Mouse (Mus musculus) stomach, embryonic 16.5 days (tissue): ENCODE results near the gene Rpl11. TPM values are rescaled to one million over a fixed set of nuclear protein-coding genes. Genes with fewer than 3 reads are reported as not detected.

Source experiments
- ATAC-seq: fragments of 200-750 bp; cut with Nextera tagmentation; 2 replicates; pipeline ENCODE4 v1.8.0; 2017; ENCODE audit warnings: moderate number of reproducible peaks, moderate TSS enrichment; ENCODE audit not compliant: insufficient read depth, low FRiP score
- H3K27ac ChIP-seq: fragments of 300-500 bp; sonication (generic); 2 replicates; pipeline ENCODE4 v1.5.1; 2014; ENCODE audit warnings: low read length
- H3K27me3 ChIP-seq: fragments of 300-500 bp; sonication (generic); 2 replicates; pipeline ENCODE4 v1.6.1; 2014; ENCODE audit warnings: low read length, control low read depth, mixed read lengths; ENCODE audit not compliant: control insufficient read depth, insufficient read depth
- H3K36me3 ChIP-seq: fragments of 300-500 bp; sonication (generic); 2 replicates; pipeline ENCODE4 v1.6.1; 2014; ENCODE audit warnings: low read length; ENCODE audit not compliant: control insufficient read depth, insufficient read depth
- H3K4me1 ChIP-seq: fragments of 300-500 bp; sonication (generic); 2 replicates; pipeline ENCODE4 v1.6.1; 2014; ENCODE audit warnings: low read length, control low read depth, mixed read lengths; ENCODE audit not compliant: control insufficient read depth, insufficient read depth
- H3K4me2 ChIP-seq: fragments of 300-500 bp; sonication (generic); 2 replicates; pipeline ENCODE4 v1.6.1; 2014; ENCODE audit warnings: low read depth, low read length, mixed read lengths
- H3K4me3 ChIP-seq: fragments of 300-500 bp; sonication (generic); replicated peaks from 2 replicates; pipeline ENCODE4 v1.5.1; 2014; ENCODE audit warnings: mild to moderate bottlenecking, low read length
- H3K9ac ChIP-seq: fragments of 300-500 bp; sonication (generic); 2 replicates; pipeline ENCODE4 v1.6.1; 2014; ENCODE audit warnings: low read length
- H3K9me3 ChIP-seq: fragments of 300-500 bp; sonication (generic); replicated peaks from 2 replicates; pipeline ENCODE4 v1.6.1; 2016; ENCODE audit warnings: low read length, control low read depth; ENCODE audit not compliant: control insufficient read depth
- WGBS: fragments of 180-500 bp; shearing (Covaris S2); extraction: QIAGEN DNeasy Blood & Tissue Kit; methylation state at CpG from one replicate; pipeline ENCODE4 v1.1.7; 2014; 5-methylcytosine and 5-hydroxymethylcytosine counted together
- polyA plus RNA-seq: library from polyadenylated mRNA; unstranded; fragments of >200 nt; fragmentation: Nextera tagmentation; extraction: Ambion mirVana; gene quantifications from 2 replicates; pipeline ENCODE4 v1.2.1, GENCODE M21; 2015

Gene Rpl11
- polyA plus RNA-seq, 1 experiment from 2014 or later: 411 TPM

GRCm38 (mm10) chr4:136091346-136091745 lies 38.1 kb upstream of the Rpl11 start:
- Histone ChIP-seq H3K9me3 (peaks cover 3% of the 10 kb centered on the region; the same call in 1 of the 2 replicates), H3K27me3 (no peaks in the 10 kb centered on the region), H3K4me2 (no peak overlapping the region), H3K9ac (no peak overlapping the region), H3K4me3 (no peak overlapping the region), H3K27ac (no peak overlapping the region), H3K4me1 (peaks cover 4% of the 10 kb centered on the region; the same call in 1 of the 2 replicates), H3K36me3 (no peaks in the 10 kb centered on the region)
- WGBS: 96% methylated on average over 4 of the region's 4 CpGs
- no peak for ATAC-seq

- ATAC-seq: peak; percentile 47; the same call in 1 of the 2 replicates
- Histone ChIP-seq H3K9ac (no peak overlapping the region; the same call in 1 of the 2 replicates), H3K9me3 (peaks cover 3% of the 10 kb centered on the region; the same call in 1 of the 2 replicates), H3K4me2 (no peak overlapping the region), H3K27ac (peak overlapping the region; percentile 38), H3K4me3 (no peak overlapping the region), H3K27me3 (no peaks in the 10 kb centered on the region), H3K4me1 (peaks cover 4% of the 10 kb centered on the region; the same call in 1 of the 2 replicates), H3K36me3 (no peaks in the 10 kb centered on the region)
- 48% methylated on average over 11 of the region's 11 CpGs for WGBS
Measured at GRCm38 (mm10) chr4:136089748-136090583, 36.7 kb upstream of the Rpl11 start.

GRCm38 (mm10) chr4:136088971-136089747 lies 35.9 kb upstream of the Rpl11 start:
- ATAC-seq: no peak

GRCm38 (mm10) chr4:136088364-136088763 lies 35.1 kb upstream of the Rpl11 start:
- Histone ChIP-seq H3K27me3 (no peaks in the 10 kb centered on the region), H3K9ac (no peak overlapping the region), H3K4me2 (no peak overlapping the region), H3K4me3 (no peak overlapping the region), H3K27ac (no peak overlapping the region), H3K4me1 (peaks cover 4% of the 10 kb centered on the region; the same call in 1 of the 2 replicates), H3K36me3 (no peaks in the 10 kb centered on the region), H3K9me3 (peaks cover 3% of the 10 kb centered on the region; the same call in 1 of the 2 replicates)
- no peak for ATAC-seq
- WGBS: 55% methylated on average over 5 of the region's 5 CpGs

More at GRCm38 (mm10) chr4:136088971-136089747, 35.9 kb upstream of the Rpl11 start:
- peaks cover 3% of the 10 kb centered on the region; the same call in 1 of the 2 replicates for H3K9me3 ChIP-seq
- no peaks in the 10 kb centered on the region for H3K36me3 ChIP-seq
- H3K27ac ChIP-seq: peak overlapping the region; percentile 38; the same call in 1 of the 2 replicates
- 49% methylated on average over 16 of the region's 16 CpGs for WGBS
- peak overlapping the region; percentile 2; the same call in 1 of the 2 replicates for H3K9ac ChIP-seq
- H3K4me2 ChIP-seq: no peak overlapping the region
- no peaks in the 10 kb centered on the region for H3K27me3 ChIP-seq
- H3K4me3 ChIP-seq: no peak overlapping the region
- H3K4me1 ChIP-seq: peaks cover 4% of the 10 kb centered on the region; the same call in 1 of the 2 replicates

- WGBS: 91% methylated on average over 5 of the region's 5 CpGs
Measured at GRCm38 (mm10) chr4:136087261-136087660, 34.0 kb upstream of the Rpl11 start.

GRCm38 (mm10) chr4:136084840-136085239 lies 31.6 kb upstream of the Rpl11 start:
- Histone ChIP-seq H3K4me3 (no peak overlapping the region), H3K9ac (no peak overlapping the region), H3K9me3 (no peaks in the 10 kb centered on the region), H3K36me3 (no peaks in the 10 kb centered on the region), H3K27ac (no peak overlapping the region), H3K4me1 (peaks cover 12% of the 10 kb centered on the region), H3K4me2 (no peak overlapping the region), H3K27me3 (peaks cover 29% of the 10 kb centered on the region)
- no peak for ATAC-seq
- 92% methylated on average over 11 of the region's 11 CpGs for WGBS

More at GRCm38 (mm10) chr4:136087261-136087660, 34.0 kb upstream of the Rpl11 start:
- H3K27me3 ChIP-seq: peaks cover 5% of the 10 kb centered on the region
- ATAC-seq: no peak
- no peak overlapping the region for H3K27ac ChIP-seq
- no peaks in the 10 kb centered on the region for H3K36me3 ChIP-seq
- no peak overlapping the region for H3K4me3 ChIP-seq
- no peak overlapping the region for H3K4me2 ChIP-seq
- H3K9me3 ChIP-seq: 0 out of 2 replicates have a peak, but pooled peaks cover 3% of the 10 kb centered on the region
- no peak overlapping the region for H3K9ac ChIP-seq
- peaks cover 4% of the 10 kb centered on the region; the same call in 1 of the 2 replicates for H3K4me1 ChIP-seq

- no peak overlapping the region for H3K4me2 ChIP-seq
- peaks cover 8% of the 10 kb centered on the region; the same call in 1 of the 2 replicates for H3K4me1 ChIP-seq
- H3K27me3 ChIP-seq: peaks cover 32% of the 10 kb centered on the region
- H3K9me3 ChIP-seq: no peaks in the 10 kb centered on the region
- H3K4me3 ChIP-seq: no peak overlapping the region
- H3K9ac ChIP-seq: no peak overlapping the region
- H3K27ac ChIP-seq: no peak overlapping the region
- ATAC-seq: no peak
- H3K36me3 ChIP-seq: no peaks in the 10 kb centered on the region
- WGBS: 68% methylated on average over 18 of the region's 19 CpGs
Measured at GRCm38 (mm10) chr4:136083269-136084105, 30.3 kb upstream of the Rpl11 start.

GRCm38 (mm10) chr4:136081729-136082128 lies 28.5 kb upstream of the Rpl11 start:
- Histone ChIP-seq H3K9ac (peak overlapping the region; percentile 26; the same call in 1 of the 2 replicates), H3K4me1 (peaks cover 8% of the 10 kb centered on the region; the same call in 1 of the 2 replicates), H3K9me3 (no peaks in the 10 kb centered on the region), H3K36me3 (no peaks in the 10 kb centered on the region), H3K4me2 (peak overlapping the region; percentile 56), H3K27me3 (peaks cover 32% of the 10 kb centered on the region), H3K4me3 (peak overlapping the region; percentile 34), H3K27ac (no peak overlapping the region)
- no peak for ATAC-seq
- WGBS: 4% methylated on average over 28 of the region's 28 CpGs
